Mouse (Mus musculus) myocyte (in vitro differentiated cells): ENCODE measurements around the gene Kcnmb3. TPM values are rescaled to one million over a fixed set of nuclear protein-coding genes. Genes with fewer than 3 reads are reported as not detected.

ENCODE experiments used
- H3K27me3 ChIP-seq: one replicate; pipeline ENCODE4 v1.6.1; 2011; ENCODE audit not compliant: control insufficient read depth, insufficient read depth, insufficient read length
- H3K36me3 ChIP-seq: one replicate; pipeline ENCODE4 v1.6.1; 2011; ENCODE audit not compliant: control insufficient read depth, insufficient read depth
- H3K4me2 ChIP-seq: one replicate; pipeline ENCODE4 v1.6.1; 2011; ENCODE audit warnings: low read depth, control low read depth
- H3K4me3 ChIP-seq: one replicate; pipeline ENCODE4 v1.5.1; 2011; ENCODE audit warnings: mild to moderate bottlenecking, control low read depth, moderate library complexity
- H3K79me2 ChIP-seq: one replicate; pipeline ENCODE4 v1.6.1; 2011; ENCODE audit not compliant: control insufficient read depth, insufficient read depth
- H3ac ChIP-seq: one replicate; pipeline ENCODE4 v1.6.1; 2011; ENCODE audit not compliant: control insufficient read depth, insufficient read length
- CEBPB ChIP-seq: IDR thresholded peaks from 2 replicates; pipeline ENCODE4 v1.6.1; 2011; ENCODE audit warnings: mild to moderate bottlenecking, moderate library complexity; ENCODE audit not compliant: poor library complexity, insufficient read depth, severe bottlenecking
- E2F4 ChIP-seq: IDR thresholded peaks from one replicate; pipeline ENCODE4 v1.6.1; 2011; ENCODE audit warnings: mild to moderate bottlenecking, control low read depth, moderate library complexity; ENCODE audit not compliant: insufficient read depth
- MAX ChIP-seq: IDR thresholded peaks from one replicate; pipeline ENCODE4 v1.6.1; 2011; ENCODE audit warnings: low read depth, mild to moderate bottlenecking, control low read depth
- MYOD1 ChIP-seq, 3 experiments: IDR thresholded peaks; one replicate each; pipeline ENCODE4 v1.6.1; 2011; ENCODE audit warnings: control low read depth in 2 of 3, low read depth in 2 of 3, mild to moderate bottlenecking in 2 of 3, moderate library complexity in 1 of 3; ENCODE audit not compliant: insufficient read length in 2 of 3, control insufficient read depth in 1 of 3
- MYOG ChIP-seq, 3 experiments: IDR thresholded peaks; one replicate each; pipeline ENCODE4 v1.6.1; 2011; ENCODE audit warnings: control low read depth in 2 of 3, low read depth in 2 of 3, mild to moderate bottlenecking in 2 of 3; ENCODE audit not compliant: insufficient read length in 2 of 3, control insufficient read depth in 1 of 3, insufficient read depth in 1 of 3
- POLR2A ChIP-seq: IDR thresholded peaks from one replicate; pipeline ENCODE4 v1.6.1; 2011; ENCODE audit warnings: low read depth, mild to moderate bottlenecking, control low read depth, moderate library complexity; ENCODE audit not compliant: insufficient read length
- POLR2AphosphoS2 ChIP-seq: IDR thresholded peaks from one replicate; pipeline ENCODE4 v1.6.1; 2011; ENCODE audit warnings: low read depth, control low read depth; ENCODE audit not compliant: insufficient read length
- REST ChIP-seq: IDR thresholded peaks from one replicate; pipeline ENCODE4 v1.6.1; 2011; ENCODE audit warnings: mild to moderate bottlenecking, control low read depth, moderate library complexity; ENCODE audit not compliant: insufficient read depth, insufficient read length
- SRF ChIP-seq: IDR thresholded peaks from one replicate; pipeline ENCODE4 v1.6.1; 2011; ENCODE audit warnings: low read depth; ENCODE audit not compliant: control insufficient read depth, insufficient read length
- TCF12 ChIP-seq: IDR thresholded peaks from one replicate; pipeline ENCODE4 v1.6.1; 2011; ENCODE audit warnings: mild to moderate bottlenecking, control low read depth; ENCODE audit not compliant: poor library complexity, insufficient read depth, severe bottlenecking
- TCF3 ChIP-seq: IDR thresholded peaks from one replicate; pipeline ENCODE4 v1.6.1; 2011; ENCODE audit warnings: low read depth, control low read depth; ENCODE audit not compliant: insufficient read length
- USF1 ChIP-seq: IDR thresholded peaks from one replicate; pipeline ENCODE4 v1.6.1; 2011; ENCODE audit warnings: low read depth, mild to moderate bottlenecking, control low read depth, moderate library complexity
- polyA plus RNA-seq: library from polyadenylated mRNA; unstranded; fragments of >200 nt; fragmentation: generic; extraction: Trizol; gene quantifications from one replicate; pipeline ENCODE4 v1.2.1, GENCODE M21; 2012; ENCODE audit warnings: missing spikeins

The Kcnmb3 gene
- polyA plus RNA-seq, 1 experiment: not detected

GRCm38 (mm10) chr3:32505841-32506240 is 13.8 kb upstream of the Kcnmb3 start:
- TF ChIP-seq TCF3 (no peak), SRF (no peak), POLR2A (no peak), MYOD1 (IDR thresholded peaks at IDR 0.05; ENCODE audit: control insufficient read depth in 1 of 3, insufficient read length in 2 of 3, low read depth in 2 of 3) (no peak), CEBPB (no peak), MAX (no peak), REST (no peak), E2F4 (no peak), TCF12 (no peak), USF1 (no peak), POLR2AphosphoS2 (no peak), MYOG (IDR thresholded peaks at IDR 0.05; ENCODE audit: control insufficient read depth in 1 of 3, insufficient read depth in 1 of 3, insufficient read length in 2 of 3, low read depth in 2 of 3) (no peak)
- Histone ChIP-seq H3K4me2 (peak overlapping the region; percentile 69), H3K27me3 (no peaks in the 10 kb centered on the region), H3ac (no peak overlapping the region), H3K4me3 (no peak overlapping the region), H3K36me3 (no peaks in the 10 kb centered on the region), H3K79me2 (no peaks in the 10 kb centered on the region)

- Histone ChIP-seq H3K27me3 (no peaks in the 10 kb centered on the region), H3K4me3 (no peak overlapping the region), H3K36me3 (no peaks in the 10 kb centered on the region), H3ac (no peak overlapping the region), H3K79me2 (no peaks in the 10 kb centered on the region), H3K4me2 (no peak overlapping the region)
- TF ChIP-seq MYOD1 (IDR thresholded peaks at IDR 0.05; ENCODE audit: control insufficient read depth in 1 of 3, insufficient read length in 2 of 3, low read depth in 2 of 3) (no peak), POLR2A (no peak), USF1 (no peak), TCF3 (no peak), REST (no peak), CEBPB (no peak), POLR2AphosphoS2 (no peak), SRF (no peak), MYOG (IDR thresholded peaks at IDR 0.05; ENCODE audit: control insufficient read depth in 1 of 3, insufficient read depth in 1 of 3, insufficient read length in 2 of 3, low read depth in 2 of 3) (no peak)
Measured at GRCm38 (mm10) chr3:32500346-32500745, 8.3 kb upstream of the Kcnmb3 start.

GRCm38 (mm10) chr3:32496711-32497070 is 4.7 kb upstream of the Kcnmb3 start:
- TF ChIP-seq REST (no peak), USF1 (no peak), SRF (no peak), POLR2AphosphoS2 (no peak), CEBPB (peak; percentile 76), MYOD1 (IDR thresholded peaks at IDR 0.05; ENCODE audit: control insufficient read depth in 1 of 3, insufficient read length in 2 of 3, low read depth in 2 of 3) (peak in 1 of 3 experiments; percentile 50)
- Histone ChIP-seq H3ac (no peak overlapping the region), H3K27me3 (no peaks in the 10 kb centered on the region), H3K4me3 (no peak overlapping the region), H3K79me2 (no peaks in the 10 kb centered on the region), H3K4me2 (peak overlapping the region; percentile 44), H3K36me3 (no peaks in the 10 kb centered on the region)

- Histone ChIP-seq H3ac (no peak overlapping the region), H3K27me3 (no peaks in the 10 kb centered on the region), H3K4me3 (no peak overlapping the region), H3K36me3 (no peaks in the 10 kb centered on the region), H3K4me2 (peak overlapping the region; percentile 44), H3K79me2 (no peaks in the 10 kb centered on the region)
- no peak for TF ChIP-seq MYOG (IDR thresholded peaks at IDR 0.05; ENCODE audit: control insufficient read depth in 1 of 3, insufficient read depth in 1 of 3, insufficient read length in 2 of 3, low read depth in 2 of 3)
- TF ChIP-seq E2F4: no peak
- TF ChIP-seq CEBPB: no peak
- no peak for TF ChIP-seq MAX
- TF ChIP-seq USF1: no peak
- TF ChIP-seq POLR2AphosphoS2: no peak
- TF ChIP-seq MYOD1 (IDR thresholded peaks at IDR 0.05; ENCODE audit: control insufficient read depth in 1 of 3, insufficient read length in 2 of 3, low read depth in 2 of 3): no peak
- no peak for TF ChIP-seq SRF
Measured at GRCm38 (mm10) chr3:32495856-32496710, 4.1 kb upstream of the Kcnmb3 start.
